Mouse (Mus musculus) urinary bladder, adult 18-20 months (tissue): ENCODE results near the gene Papolg.
"Not testable (repeated sequence)": the region's sequence is repeated elsewhere in the genome, so short reads cannot be mapped to it uniquely, and the experiment has no call there.

ENCODE experiments used
- DNase-seq, 2 experiments: peaks; one replicate each; pipeline ENCODE4 v3.0.0; 2022; ENCODE audit warnings: low spot score in 2 of 2, mixed read lengths in 2 of 2

Papolg gene

DNA sequence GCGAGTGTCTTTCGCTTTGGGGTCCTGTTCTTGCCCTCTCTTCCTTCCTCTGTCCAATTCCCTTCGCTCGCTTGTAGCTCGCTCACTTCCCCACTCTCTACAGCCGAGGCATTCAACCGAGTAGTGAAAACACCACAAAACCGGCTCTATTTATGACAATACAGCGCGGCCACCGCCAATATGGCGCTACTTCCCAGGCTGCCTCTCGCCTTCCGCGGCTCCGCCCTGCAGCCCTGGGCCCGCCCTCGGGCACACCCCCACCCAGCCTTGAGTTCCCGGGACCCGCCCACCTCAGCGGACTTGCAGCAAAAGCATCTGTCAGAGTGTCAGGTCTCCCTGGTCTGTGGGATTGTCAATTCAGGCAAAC lies at the start of gene Papolg:
Gene Papolg (minus strand): TSS at position 194 of the 367 bp plus-strand sequence.
- peak; percentile 87 to 93 for DNase-seq

DNA sequence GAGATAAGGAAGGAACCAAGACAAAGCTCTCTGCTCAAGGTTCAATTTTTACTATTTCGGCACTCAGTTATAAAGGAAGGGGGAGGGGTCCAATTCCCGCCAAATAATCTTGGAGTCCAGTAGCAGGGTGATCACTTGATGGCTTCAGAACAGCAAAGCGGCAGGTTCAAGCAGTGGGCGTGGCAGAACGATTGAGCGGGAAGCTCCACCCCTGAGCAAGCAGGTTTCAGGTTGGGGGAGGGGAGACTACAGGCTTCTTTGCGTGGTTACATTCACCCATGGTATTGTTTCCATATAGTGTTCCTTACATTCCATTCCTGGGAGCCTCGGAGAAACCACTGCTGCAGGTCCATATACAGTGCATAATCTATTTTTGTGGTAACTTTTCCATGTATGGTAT lies 33.1 kb upstream of the Papolg start:
- DNase-seq = not testable (repeated sequence)

- no peak for DNase-seq
Observed at GRCm38 (mm10) chr11:23927643-23928042, 32.6 kb upstream of the Papolg start.

GRCm38 (mm10) chr11:23913824-23914223 lies 18.8 kb upstream of the Papolg start:
- not testable (repeated sequence) for DNase-seq

DNA sequence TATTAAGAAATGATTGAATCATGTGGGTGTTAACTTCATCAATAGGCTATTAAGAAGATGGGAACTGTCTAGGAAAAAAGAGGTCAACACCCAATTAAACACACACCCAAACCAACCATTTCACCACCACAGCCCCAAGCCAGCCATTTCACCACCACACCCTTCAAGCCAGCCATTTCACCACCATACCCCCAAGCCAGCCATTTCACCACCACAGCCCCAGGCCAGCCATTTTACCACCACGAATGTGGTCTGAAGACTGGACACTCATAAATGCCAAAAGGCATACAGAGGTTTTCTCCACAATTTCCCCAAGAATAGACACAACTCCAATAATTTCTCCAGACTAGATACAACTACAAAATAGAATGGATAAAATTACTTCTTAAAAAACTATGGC lies 8.9 kb upstream of the Papolg start:
- DNase-seq = no peak

- DNase-seq = peak; percentile 1 to 39
Observed at GRCm38 (mm10) chr11:23894141-23895059, 653 bp downstream of the Papolg start.

DNA sequence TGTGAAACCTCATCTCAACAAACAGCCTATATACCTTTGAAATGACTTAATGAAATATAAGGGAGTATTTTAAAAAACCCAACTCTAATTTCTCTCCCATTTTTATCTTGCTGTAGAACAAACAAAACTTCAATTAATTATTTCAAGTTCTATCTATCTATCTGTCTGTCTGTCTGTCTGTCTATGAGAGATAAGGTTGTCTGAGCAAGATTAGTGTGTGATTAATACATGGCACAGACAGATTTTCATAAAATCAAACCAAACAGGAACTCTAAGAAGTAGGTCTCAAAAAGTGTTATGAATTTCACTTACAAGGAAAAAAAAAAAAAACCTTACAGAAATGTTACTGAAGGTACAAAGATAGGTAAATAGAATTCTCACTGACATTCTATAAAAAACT lies 1.5 kb downstream of the Papolg start:
- no peak for DNase-seq

GRCm38 (mm10) chr11:23864326-23864725 lies 30.7 kb downstream of the Papolg start:
- no peak for DNase-seq

- no peak for DNase-seq
Observed at GRCm38 (mm10) chr11:23856723-23857112, 38.3 kb downstream of the Papolg start.

DNA sequence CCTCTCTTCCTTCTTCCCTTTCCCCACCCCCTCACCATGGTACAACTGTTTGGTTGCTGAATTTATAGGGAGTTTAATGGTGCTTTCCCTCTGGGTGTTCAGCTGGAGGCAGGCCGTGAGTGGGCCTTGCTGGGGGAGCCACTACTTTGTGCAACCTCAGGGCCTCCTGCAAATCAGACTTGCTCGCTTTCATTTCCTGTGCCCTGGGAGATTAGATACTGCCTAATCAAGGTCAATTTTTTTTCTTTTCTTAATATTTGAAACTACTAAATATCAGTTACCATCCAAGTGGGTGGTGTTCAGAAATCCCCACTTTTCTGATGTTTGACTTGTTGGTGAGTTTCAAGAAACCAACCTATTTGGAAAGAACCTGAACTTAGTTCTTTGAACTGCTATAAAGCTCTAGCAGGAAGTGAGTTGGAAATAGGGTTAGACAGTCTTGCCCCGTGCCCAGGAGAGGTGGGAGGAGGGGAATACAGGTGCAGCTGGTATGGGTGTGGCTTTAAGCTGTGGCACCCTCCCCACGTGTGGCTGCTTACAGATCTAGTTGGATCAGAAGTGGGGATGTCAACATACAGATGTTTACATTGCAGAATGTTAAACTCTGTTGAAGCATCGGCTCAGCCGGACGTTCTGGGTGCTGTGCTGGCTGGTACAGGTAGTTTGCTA lies 38.9 kb downstream of the Papolg start:
- DNase-seq = no peak

DNA sequence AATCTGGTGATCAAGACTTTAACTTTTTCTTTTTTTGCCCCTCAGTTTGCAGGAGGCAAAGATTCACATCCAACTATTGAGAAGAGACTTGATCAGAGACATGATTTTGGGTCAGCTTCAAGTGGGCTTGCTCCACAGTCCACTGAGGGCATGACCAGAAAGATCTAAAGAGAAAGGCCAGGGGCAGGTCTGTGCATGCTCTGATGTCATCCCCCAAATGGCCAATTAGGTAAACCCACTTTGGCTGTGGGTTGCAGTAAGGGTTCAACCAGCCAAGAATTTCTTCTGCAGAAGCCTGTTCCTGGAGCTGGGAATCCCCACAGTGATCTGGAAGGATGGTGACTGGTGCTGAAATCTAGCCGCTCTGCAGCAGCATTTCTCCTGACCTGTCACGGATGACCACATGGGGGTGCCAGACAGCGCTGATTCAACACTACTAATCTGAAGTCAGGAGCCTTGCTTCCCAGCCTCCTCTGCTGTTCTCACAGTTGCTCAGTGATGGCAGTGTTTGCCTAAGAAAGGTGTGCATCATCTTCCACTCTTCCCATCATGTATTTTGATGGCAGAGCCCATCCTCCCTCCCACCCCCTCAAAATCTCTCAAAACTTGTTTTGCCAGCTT lies 39.8 kb downstream of the Papolg start:
- DNase-seq = peak; percentile 42 to 48

GRCm38 (mm10) chr11:23853306-23853705 lies 41.7 kb downstream of the Papolg start:
- no peak for DNase-seq

- DNase-seq = no peak
Observed at GRCm38 (mm10) chr11:23846016-23846815, 48.8 kb downstream of the Papolg start.

DNA sequence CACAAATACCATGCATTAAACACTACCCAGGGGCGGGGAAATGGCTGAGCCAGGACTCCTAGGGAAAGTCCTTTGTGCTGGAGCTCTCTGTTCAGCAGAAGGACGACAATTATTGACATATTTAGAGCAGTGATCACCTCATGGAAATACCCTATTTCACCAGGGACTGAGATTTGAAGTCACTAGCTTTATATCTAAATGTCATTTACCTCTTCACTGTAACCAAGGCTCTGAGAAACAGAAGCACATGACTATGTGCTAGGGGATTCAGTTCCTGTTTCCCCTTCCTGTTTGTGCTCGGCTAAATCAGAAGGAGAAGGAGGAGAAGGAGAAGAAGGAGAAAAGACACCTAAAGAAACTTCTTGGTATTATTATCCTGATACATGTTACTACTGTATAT lies 71.8 kb downstream of the Papolg start:
- DNase-seq = no peak

DNA sequence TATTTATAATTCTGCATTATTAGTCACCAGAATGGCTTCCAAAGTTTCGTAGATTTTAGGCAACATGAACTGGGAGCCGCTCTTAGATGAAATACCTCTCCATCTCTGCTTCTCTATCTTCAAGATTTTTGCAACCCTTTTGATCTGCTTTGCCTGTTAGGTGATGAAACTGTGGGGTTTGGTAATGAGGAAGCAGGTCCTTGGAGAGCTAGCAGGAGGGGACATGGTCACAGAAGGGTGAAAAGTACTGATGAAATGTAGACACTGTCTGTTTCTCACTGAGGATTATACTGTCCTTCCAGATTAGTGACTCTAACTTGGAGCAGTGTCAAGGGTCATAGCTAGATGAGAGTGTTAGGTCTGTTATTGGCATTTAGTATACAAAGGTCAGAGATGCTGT lies 73.4 kb downstream of the Papolg start:
- no peak for DNase-seq

GRCm38 (mm10) chr11:23820977-23821376 lies 74.1 kb downstream of the Papolg start:
- no peak for DNase-seq

- DNase-seq = no peak
Observed at GRCm38 (mm10) chr11:23818745-23819144, 76.3 kb downstream of the Papolg start.
